Mouse (Mus musculus): Measurements from ENCODE around the gene Mmp2. TPM values are rescaled to one million over a fixed set of nuclear protein-coding genes. Genes with fewer than 3 reads are reported as not detected.

The Mmp2 gene
- polyA plus RNA-seq, 1 experiment from 2014 or later = 42.9 TPM

GRCm38 (mm10) chr8:92846684-92847083 lies 19.6 kb downstream of the Mmp2 start:
- ATAC-seq (ENCODE audit: low read depth) = peak; percentile 57
- no peak overlapping the region for H3K4me3 ChIP-seq
- H3K36me3 ChIP-seq = 0 out of 2 replicates have a peak, but pooled peaks cover 3% of the 10 kb centered on the region
- H3K9ac ChIP-seq = 0 out of 2 replicates have a peak overlapping the region, but pooled peaks have one; percentile 17
- H3K4me1 ChIP-seq (replicated peaks) = peaks cover 37% of the 10 kb centered on the region
- no peaks in the 10 kb centered on the region for H3K27me3 ChIP-seq
- H3K9me3 ChIP-seq = no peaks in the 10 kb centered on the region
- H3K27ac ChIP-seq (replicated peaks) = peak overlapping the region; percentile 61; the same call in 1 of the 2 replicates
- whole genome bisulfite sequencing = 28% methylated on average over 3 of the region's 3 CpGs
- H3K4me2 ChIP-seq = 0 out of 2 replicates have a peak overlapping the region, but pooled peaks have one; percentile 13

DNA sequence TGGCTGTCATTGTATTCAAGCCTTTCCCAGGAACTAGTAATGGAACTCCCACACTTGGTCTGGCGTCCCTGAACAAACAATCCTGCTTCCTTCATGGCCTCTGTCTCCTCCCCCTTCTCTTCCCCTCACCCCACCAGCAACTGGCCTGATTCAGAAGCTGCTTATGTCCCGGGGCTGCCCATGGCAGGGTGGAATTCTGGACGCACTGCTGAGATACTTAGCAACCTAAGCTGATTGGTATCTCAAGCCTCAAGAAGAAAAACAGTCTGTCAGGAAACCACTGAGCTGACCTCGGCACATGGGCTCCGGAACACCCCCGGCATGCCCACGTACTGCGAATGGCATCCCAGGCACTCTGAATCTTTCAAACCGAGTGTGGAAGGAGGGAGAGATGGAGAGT lies 20.2 kb downstream of the Mmp2 start:
- no peaks in the 10 kb centered on the region for H3K9me3 ChIP-seq
- ATAC-seq (ENCODE audit: low read depth) = peak; percentile 22; the same call in 1 of the 2 replicates
- H3K9ac ChIP-seq = no peak overlapping the region
- H3K27me3 ChIP-seq = no peaks in the 10 kb centered on the region
- WGBS = 48% methylated on average over 9 of the region's 9 CpGs
- H3K4me2 ChIP-seq = no peak overlapping the region
- peak overlapping the region; percentile 61 for H3K27ac ChIP-seq (replicated peaks)
- H3K4me1 ChIP-seq (replicated peaks) = peaks cover 37% of the 10 kb centered on the region
- no peak overlapping the region for H3K4me3 ChIP-seq
- H3K36me3 ChIP-seq = 0 out of 2 replicates have a peak, but pooled peaks cover 3% of the 10 kb centered on the region

- Histone ChIP-seq H3K36me3 (no peaks in the 10 kb centered on the region), H3K27me3 (peaks cover 8% of the 10 kb centered on the region), H3K9me3 (no peaks in the 10 kb centered on the region), H3K4me2 (no peak overlapping the region), H3K9ac (no peak overlapping the region; the same call in 1 of the 2 replicates), H3K27ac (replicated peaks) (0 out of 2 replicates have a peak overlapping the region, but pooled peaks have one; percentile 56), H3K4me1 (replicated peaks) (peaks cover 55% of the 10 kb centered on the region), H3K4me3 (no peak overlapping the region)
- 31% methylated on average over 6 of the region's 6 CpGs for WGBS
- ATAC-seq (ENCODE audit: low read depth) = no peak
These were observed 22.2 kb downstream of the Mmp2 start for GRCm38 (mm10) chr8:92849261-92849660.

DNA sequence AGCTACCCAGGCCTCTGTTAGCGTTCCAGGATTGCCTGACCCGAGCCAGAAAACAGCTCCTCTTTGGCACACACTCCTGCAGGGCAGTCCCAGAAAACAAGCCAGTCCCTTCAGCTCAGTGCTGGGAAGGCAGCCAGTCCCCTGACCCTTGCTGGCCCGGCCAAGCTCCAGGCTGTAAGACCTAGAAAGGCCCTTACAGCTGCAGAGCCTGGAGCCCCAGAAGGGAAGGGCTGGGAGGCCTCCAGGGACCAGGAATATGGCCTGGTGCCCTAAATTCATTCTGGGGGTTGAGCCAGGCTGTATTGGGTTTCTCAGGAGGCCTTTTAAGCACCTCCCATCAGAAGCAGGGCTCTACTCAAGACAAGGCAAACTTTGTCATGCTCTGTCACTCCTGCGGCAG lies 23.1 kb downstream of the Mmp2 start:
- no peak overlapping the region for H3K9ac ChIP-seq
- H3K9me3 ChIP-seq = no peaks in the 10 kb centered on the region
- peak; percentile 47; the same call in 1 of the 2 replicates for ATAC-seq (ENCODE audit: low read depth)
- no peak overlapping the region for H3K4me3 ChIP-seq
- peaks cover 17% of the 10 kb centered on the region for H3K27me3 ChIP-seq
- peaks cover 62% of the 10 kb centered on the region for H3K4me1 ChIP-seq (replicated peaks)
- no peak overlapping the region for H3K4me2 ChIP-seq
- H3K36me3 ChIP-seq = no peaks in the 10 kb centered on the region
- peak overlapping the region; percentile 56 for H3K27ac ChIP-seq (replicated peaks)
- WGBS = 55% methylated on average over 4 of the region's 4 CpGs

GRCm38 (mm10) chr8:92851381-92851780 lies 24.3 kb downstream of the Mmp2 start:
- Histone ChIP-seq H3K36me3 (no peaks in the 10 kb centered on the region), H3K9ac (no peak overlapping the region), H3K4me3 (no peak overlapping the region), H3K4me2 (no peak overlapping the region), H3K27ac (replicated peaks) (no peak overlapping the region), H3K27me3 (peaks cover 24% of the 10 kb centered on the region), H3K9me3 (0 out of 2 replicates have a peak, but pooled peaks cover 2% of the 10 kb centered on the region), H3K4me1 (replicated peaks) (peaks cover 65% of the 10 kb centered on the region)
- no peak for ATAC-seq (ENCODE audit: low read depth)
- 90% methylated on average over 3 of the region's 3 CpGs for WGBS

- H3K4me2 ChIP-seq = 0 out of 2 replicates have a peak overlapping the region, but pooled peaks have one; percentile 16
- H3K27me3 ChIP-seq = peaks cover 26% of the 10 kb centered on the region
- no peak overlapping the region for H3K4me3 ChIP-seq
- no peak for ATAC-seq (ENCODE audit: low read depth)
- no peak overlapping the region for H3K9ac ChIP-seq
- H3K9me3 ChIP-seq = 0 out of 2 replicates have a peak, but pooled peaks cover 5% of the 10 kb centered on the region
- H3K36me3 ChIP-seq = no peaks in the 10 kb centered on the region
- peaks cover 48% of the 10 kb centered on the region for H3K4me1 ChIP-seq (replicated peaks)
- 57% methylated on average over 18 of the region's 18 CpGs for WGBS
- H3K27ac ChIP-seq (replicated peaks) = no peak overlapping the region
These were observed 26.3 kb downstream of the Mmp2 start for GRCm38 (mm10) chr8:92853188-92853983.

GRCm38 (mm10) chr8:92854673-92855072 lies 27.6 kb downstream of the Mmp2 start:
- peak overlapping the region; percentile 83; the same call in 1 of the 2 replicates for H3K9ac ChIP-seq
- H3K4me3 ChIP-seq = peak overlapping the region; percentile 67
- no peaks in the 10 kb centered on the region for H3K36me3 ChIP-seq
- peak overlapping the region; percentile 68 for H3K4me2 ChIP-seq
- ATAC-seq (ENCODE audit: low read depth) = no peak
- WGBS = 84% methylated on average over 3 of the region's 3 CpGs
- 0 out of 2 replicates have a peak, but pooled peaks cover 5% of the 10 kb centered on the region for H3K9me3 ChIP-seq
- peaks cover 26% of the 10 kb centered on the region for H3K27me3 ChIP-seq
- no peak overlapping the region for H3K27ac ChIP-seq (replicated peaks)
- H3K4me1 ChIP-seq (replicated peaks) = peaks cover 44% of the 10 kb centered on the region

GRCm38 (mm10) chr8:92855171-92855894 lies 28.2 kb downstream of the Mmp2 start, which contains the start of gene Lpcat2:
Lpcat2 (plus strand) TSS chr8:92855339.
- H3K9ac ChIP-seq = peak within 1 kb of the TSS; percentile 83
- peak within 1 kb of the TSS; percentile 67 for H3K4me3 ChIP-seq
- ATAC-seq (ENCODE audit: low read depth) = peak; percentile 77
- H3K4me1 ChIP-seq (replicated peaks) = peaks cover 37% of the 10 kb centered on the region
- 0 out of 2 replicates have a peak within 1 kb of the TSS, but pooled peaks have one; percentile 13 for H3K27ac ChIP-seq (replicated peaks)
- H3K9me3 ChIP-seq = 0 out of 2 replicates have a peak, but pooled peaks cover 5% of the 10 kb centered on the region
- H3K4me2 ChIP-seq = peak within 1 kb of the TSS; percentile 68
- no peaks in the 10 kb centered on the region for H3K36me3 ChIP-seq
- H3K27me3 ChIP-seq = peaks cover 26% of the 10 kb centered on the region
- whole genome bisulfite sequencing = under 1% methylated on average over 50 of the region's 50 CpGs

- 87% methylated on average over 7 of the region's 7 CpGs for WGBS
- Histone ChIP-seq H3K27ac (replicated peaks) (no peak overlapping the region), H3K9me3 (0 out of 2 replicates have a peak, but pooled peaks cover 5% of the 10 kb centered on the region), H3K4me3 (peak overlapping the region; percentile 67), H3K36me3 (no peaks in the 10 kb centered on the region), H3K4me2 (peak overlapping the region; percentile 68), H3K9ac (peak overlapping the region; percentile 83; the same call in 1 of the 2 replicates), H3K4me1 (replicated peaks) (peaks cover 35% of the 10 kb centered on the region), H3K27me3 (peaks cover 26% of the 10 kb centered on the region)
- ATAC-seq (ENCODE audit: low read depth) = no peak
These were observed 29.3 kb downstream of the Mmp2 start for GRCm38 (mm10) chr8:92856273-92856986.

DNA sequence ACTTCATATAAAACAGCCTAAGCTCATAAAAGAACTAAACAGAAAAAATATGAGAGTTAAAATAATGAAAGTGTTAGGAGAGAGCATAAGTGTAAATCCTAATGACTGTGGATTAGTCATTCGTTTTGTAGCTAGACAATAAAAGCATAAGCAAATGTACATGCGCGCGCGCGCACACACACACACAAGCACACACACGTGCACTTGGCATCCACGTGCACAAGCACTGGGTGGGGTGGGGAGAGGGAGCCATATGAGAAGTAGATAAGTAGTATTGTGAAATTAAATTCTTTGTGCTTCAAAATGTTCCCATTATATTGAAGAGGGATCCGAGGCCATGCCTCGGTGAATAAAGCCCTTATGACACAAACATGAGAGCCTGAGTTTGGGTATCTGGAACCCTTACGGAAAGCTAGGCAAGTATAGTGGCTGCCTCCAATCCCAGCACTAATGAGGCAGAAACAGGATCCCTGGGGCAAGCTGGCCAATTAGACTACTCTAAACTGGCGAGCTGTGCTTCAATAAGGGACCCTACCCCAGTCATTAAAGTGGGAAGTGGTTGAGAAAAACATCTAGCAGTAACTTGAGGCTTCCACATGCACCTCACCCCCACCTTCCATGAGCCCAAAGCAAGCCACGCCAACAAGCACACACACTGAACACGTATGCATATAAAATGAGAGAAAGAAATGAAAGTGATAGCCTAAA lies 31.5 kb downstream of the Mmp2 start:
- no peak for ATAC-seq (ENCODE audit: low read depth)
- Histone ChIP-seq H3K4me2 (no peak overlapping the region), H3K4me3 (no peak overlapping the region), H3K9me3 (0 out of 2 replicates have a peak, but pooled peaks cover 5% of the 10 kb centered on the region), H3K36me3 (no peaks in the 10 kb centered on the region), H3K4me1 (replicated peaks) (peaks cover 23% of the 10 kb centered on the region), H3K27ac (replicated peaks) (no peak overlapping the region), H3K9ac (no peak overlapping the region), H3K27me3 (peaks cover 24% of the 10 kb centered on the region)
- 78% methylated on average over 14 of the region's 14 CpGs for WGBS

GRCm38 (mm10) chr8:92861977-92862376 lies 34.9 kb downstream of the Mmp2 start:
- H3K4me1 ChIP-seq (replicated peaks) = no peaks in the 10 kb centered on the region
- no peak overlapping the region for H3K27ac ChIP-seq (replicated peaks)
- H3K4me3 ChIP-seq = no peak overlapping the region
- no peak overlapping the region for H3K9ac ChIP-seq
- ATAC-seq (ENCODE audit: low read depth) = no peak
- H3K4me2 ChIP-seq = no peak overlapping the region
- H3K9me3 ChIP-seq = no peaks in the 10 kb centered on the region
- 100% methylated on average over 1 of the region's 1 CpGs for WGBS
- H3K36me3 ChIP-seq = no peaks in the 10 kb centered on the region
- H3K27me3 ChIP-seq = 0 out of 2 replicates have a peak, but pooled peaks cover 6% of the 10 kb centered on the region
